Mouse (Mus musculus) MEL (cell line): ENCODE results near the gene Gm21294. TPM values are rescaled to one million over a fixed set of nuclear protein-coding genes. Genes with fewer than 3 reads are reported as not detected.
"Not testable (repeated sequence)": the region's sequence is repeated elsewhere in the genome, so short reads cannot be mapped to it uniquely, and the experiment has no call there.

Experiments used
- DNase-seq: peaks from one replicate; pipeline ENCODE4 v3.0.0; 2011; ENCODE audit warnings: low read depth, low spot score
- H3K27ac ChIP-seq: 2 replicates; pipeline ENCODE4 v1.5.1; 2012; ENCODE audit warnings: low read depth, mild to moderate bottlenecking, control low read depth, low read length, moderate library complexity; ENCODE audit not compliant: control insufficient read depth
- H3K27me3 ChIP-seq, 2 experiments: fragments of 150-350 bp in 1 of 2; sonication (generic) in 1 of 2; 2 replicates each; pipeline ENCODE4 v1.6.1; 2012; ENCODE audit warnings: low read length in 2 of 2, mild to moderate bottlenecking in 2 of 2, improper control_type of control experiment in 1 of 2, moderate library complexity in 1 of 2; ENCODE audit not compliant: insufficient read depth in 2 of 2, control insufficient read depth in 1 of 2
- H3K36me3 ChIP-seq, 2 experiments: 2 replicates each; pipeline ENCODE4 v1.6.1; 2012 to 2014; ENCODE audit warnings: low read length in 2 of 2, improper control_type of control experiment in 1 of 2, inconsistent platforms in 1 of 2, mild to moderate bottlenecking in 1 of 2; ENCODE audit not compliant: insufficient read depth in 2 of 2, control insufficient read depth in 1 of 2
- H3K4me1 ChIP-seq, 2 experiments: fragments of 150-350 bp in 1 of 2; sonication (generic) in 1 of 2; 2 replicates each; pipeline ENCODE4 v1.6.1; 2012; ENCODE audit warnings: low read length in 2 of 2, improper control_type of control experiment in 1 of 2, mild to moderate bottlenecking in 1 of 2; ENCODE audit not compliant: insufficient read depth in 2 of 2, control insufficient read depth in 1 of 2
- H3K4me3 ChIP-seq, 2 experiments: fragments of 150-350 bp in 1 of 2; sonication (generic) in 1 of 2; 2 replicates each; pipeline ENCODE4 v1.5.1; 2012; ENCODE audit warnings: low read depth in 2 of 2, low read length in 2 of 2, mild to moderate bottlenecking in 2 of 2, moderate library complexity in 2 of 2, control low read depth in 1 of 2, improper control_type of control experiment in 1 of 2; ENCODE audit not compliant: control insufficient read depth in 1 of 2, insufficient read depth in 1 of 2
- H3K79me2 ChIP-seq: 2 replicates; pipeline ENCODE4 v1.6.1; 2012; ENCODE audit warnings: mild to moderate bottlenecking, low read length, moderate library complexity; ENCODE audit not compliant: control insufficient read depth, poor library complexity, insufficient read depth
- H3K9ac ChIP-seq: 2 replicates; pipeline ENCODE4 v1.6.1; 2012; ENCODE audit warnings: low read depth, mild to moderate bottlenecking, control low read depth, low read length, moderate library complexity; ENCODE audit not compliant: control insufficient read depth, poor library complexity, severe bottlenecking
- H3K9me3 ChIP-seq: fragments of 150-350 bp; sonication (generic); replicated peaks from 2 replicates; pipeline ENCODE4 v1.6.1; 2012; ENCODE audit warnings: mild to moderate bottlenecking, low read length, improper control_type of control experiment, moderate library complexity; ENCODE audit not compliant: insufficient read depth
- polyA plus RNA-seq, 2 experiments: library from polyadenylated mRNA; stranded (reverse) in 1 of 2; unstranded in 1 of 2; fragments of >175 nt in 1 of 2; fragments of >200 nt in 1 of 2; gene quantifications; 2 replicates each; pipeline versions ENCODE4 v1.2.1 to v1.2.4; 2012; ENCODE audit warnings: low replicate concordance in 2 of 2, low read depth in 1 of 2; ENCODE audit not compliant: insufficient read length in 2 of 2, insufficient read depth in 1 of 2, missing spikeins in 1 of 2
- total RNA-seq: library from RNA; depleted of rRNA; stranded (reverse); fragments of 300-350 nt; gene quantifications from 2 replicates; pipeline ENCODE4 v1.2.3, GENCODE M21; 2012; rRNA removed

The Gm21294 gene
- not detected in 2 replicates for total RNA-seq
- not detected for polyA plus RNA-seq

DNA sequence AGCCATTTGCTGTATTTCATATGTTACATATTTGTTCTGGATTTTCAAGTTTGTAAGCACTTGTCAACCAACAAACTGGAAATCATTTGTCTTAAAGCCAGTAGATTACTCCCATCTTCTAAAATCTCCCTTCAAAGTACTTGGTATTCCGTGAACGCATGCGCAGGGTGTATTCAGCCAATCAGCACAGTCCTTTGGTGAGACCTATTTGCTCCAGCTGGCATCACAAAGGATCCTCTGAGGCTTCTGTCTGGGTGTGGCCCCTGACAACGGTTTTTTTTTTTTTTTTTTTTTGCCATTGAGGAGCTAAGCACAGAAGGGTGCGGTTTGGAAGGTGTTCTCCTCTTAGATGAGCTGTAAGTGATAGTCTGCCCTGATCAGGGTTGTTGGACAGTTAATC is at the start of gene Gm21294:
Gene Gm21294 (plus strand): TSS at position 301 of the 400 bp plus-strand sequence.
- H3K79me2 ChIP-seq, H3K9ac ChIP-seq, DNase-seq, H3K27me3 ChIP-seq, H3K4me3 ChIP-seq, H3K9me3 ChIP-seq, H3K4me1 ChIP-seq, H3K27ac ChIP-seq, H3K36me3 ChIP-seq: not testable (repeated sequence)

DNA sequence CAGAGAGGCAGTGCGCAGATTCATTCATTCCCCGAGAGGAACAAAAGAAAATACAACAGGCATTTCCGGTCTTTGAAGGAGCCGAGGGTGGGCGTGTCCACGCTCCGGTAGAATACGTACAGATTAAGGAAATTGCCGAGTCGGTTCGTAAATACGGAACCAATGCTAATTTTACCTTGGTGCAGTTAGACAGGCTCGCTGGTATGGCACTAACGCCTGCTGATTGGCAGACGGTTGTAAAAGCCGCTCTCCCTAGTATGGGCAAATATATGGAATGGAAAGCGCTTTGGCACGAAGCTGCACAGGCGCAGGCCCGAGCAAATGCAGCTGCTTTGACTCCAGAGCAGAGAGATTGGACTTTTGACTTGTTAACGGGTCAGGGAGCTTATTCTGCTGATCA is 73.6 kb downstream of the Gm21294 start:
- H3K4me3 ChIP-seq, H3K36me3 ChIP-seq, H3K79me2 ChIP-seq, H3K27me3 ChIP-seq, H3K9ac ChIP-seq, H3K9me3 ChIP-seq, H3K27ac ChIP-seq, H3K4me1 ChIP-seq, DNase-seq: not testable (repeated sequence)
